Mouse (Mus musculus): ENCODE data around the gene Nmrk1. TPM values are rescaled to one million over a fixed set of nuclear protein-coding genes. Genes with fewer than 3 reads are reported as not detected.

Nmrk1 gene
- polyA plus RNA-seq, 1 experiment from 2014 or later = 12.4 TPM

- ChIA-PET POLR2A (no interaction called here), CTCF (interaction anchor here (2.3 kb wide), 1 partner anchor 9 kb away, joined by 7 read pairs; no protein-coding TSS in a partner anchor)
- no peak for TF ChIP-seq CTCF (IDR thresholded peaks at IDR 0.05)
- DNase-seq (ENCODE audit: low read depth, low spot score) (no peak), ATAC-seq (no peak)
- no peaks in the 10 kb centered on the region for H3K27me3 ChIP-seq
- in situ Hi-C loops (cut with MboI; ENCODE audit: low pct_unique_long_range_greater_than_20kb) = no loop called here
Measured at GRCm38 (mm10) chr19:18614337-18614736, 17.4 kb upstream of the Nmrk1 start.

- in situ Hi-C loops (cut with MboI; ENCODE audit: low pct_unique_long_range_greater_than_20kb) = no loop called here
- no peaks in the 10 kb centered on the region for H3K27me3 ChIP-seq
- ChIA-PET CTCF (no interaction called here), POLR2A (no interaction called here)
- no peak for TF ChIP-seq CTCF (IDR thresholded peaks at IDR 0.05)
- no peak for ATAC-seq
- no peak for DNase-seq (ENCODE audit: low read depth, low spot score)
Measured at GRCm38 (mm10) chr19:18615680-18616240, 16.0 kb upstream of the Nmrk1 start.

GRCm38 (mm10) chr19:18617504-18617903 lies 14.2 kb upstream of the Nmrk1 start:
- in situ Hi-C loops (cut with MboI; ENCODE audit: low pct_unique_long_range_greater_than_20kb) = no loop called here
- no peak for TF ChIP-seq CTCF (IDR thresholded peaks at IDR 0.05)
- no peak for DNase-seq (ENCODE audit: low read depth, low spot score)
- ChIA-PET CTCF (interaction anchor here (0.7 kb wide), 1 partner anchor 14 kb away, joined by 3 read pairs; the partner anchor contains the start of genes Nmrk1 and Ostf1), POLR2A (no interaction called here)
- no peaks in the 10 kb centered on the region for H3K27me3 ChIP-seq
- ATAC-seq = no peak

- ATAC-seq = no peak
- in situ Hi-C loops (cut with MboI; ENCODE audit: low pct_unique_long_range_greater_than_20kb) = no loop called here
- no peak for DNase-seq (ENCODE audit: low read depth, low spot score)
- ChIA-PET CTCF (interaction anchor here (1.2 kb wide), 1 partner anchor 11 kb away, joined by 3 read pairs; no protein-coding TSS in a partner anchor), POLR2A (no interaction called here)
- TF ChIP-seq CTCF (IDR thresholded peaks at IDR 0.05) = no peak
- no peaks in the 10 kb centered on the region for H3K27me3 ChIP-seq
Measured at GRCm38 (mm10) chr19:18619060-18619459, 12.7 kb upstream of the Nmrk1 start.

- POLR2A ChIA-PET = no interaction called here
- TF ChIP-seq CTCF (IDR thresholded peaks at IDR 0.05) = no peak
- H3K27me3 ChIP-seq = no peaks in the 10 kb centered on the region
- in situ Hi-C loops (cut with MboI; ENCODE audit: low pct_unique_long_range_greater_than_20kb) = no loop called here
- ATAC-seq (no peak), DNase-seq (ENCODE audit: low read depth, low spot score) (no peak)
- CTCF ChIA-PET = no interaction called here
Measured at GRCm38 (mm10) chr19:18619691-18620090, 12.1 kb upstream of the Nmrk1 start.

GRCm38 (mm10) chr19:18623894-18624293 lies 7.9 kb upstream of the Nmrk1 start:
- no peaks in the 10 kb centered on the region for H3K27me3 ChIP-seq
- ChIA-PET CTCF (interaction anchor here (0.9 to 2.4 kb wide), 4 partner anchors 10 to 16 kb away, joined by 3 to 7 read pairs (median 6); no protein-coding TSS in a partner anchor), POLR2A (no interaction called here)
- TF ChIP-seq CTCF (IDR thresholded peaks at IDR 0.05) = no peak
- in situ Hi-C loops (cut with MboI; ENCODE audit: low pct_unique_long_range_greater_than_20kb) = no loop called here
- DNase-seq (ENCODE audit: low read depth, low spot score) (no peak), ATAC-seq (no peak)

GRCm38 (mm10) chr19:18629589-18629988 lies 2.2 kb upstream of the Nmrk1 start:
- no peaks in the 10 kb centered on the region for H3K27me3 ChIP-seq
- ChIA-PET POLR2A (no interaction called here), CTCF (no interaction called here)
- TF ChIP-seq CTCF (IDR thresholded peaks at IDR 0.05) = no peak
- in situ Hi-C loops (cut with MboI; ENCODE audit: low pct_unique_long_range_greater_than_20kb) = no loop called here
- DNase-seq (ENCODE audit: low read depth, low spot score) (no peak), ATAC-seq (no peak)

- ATAC-seq (no peak), DNase-seq (ENCODE audit: low read depth, low spot score) (no peak)
- no peaks in the 10 kb centered on the region for H3K27me3 ChIP-seq
- POLR2A ChIA-PET = interaction anchor here (0.7 kb wide), 1 partner anchor 806 kb away, joined by 4 read pairs; no protein-coding TSS in a partner anchor
- in situ Hi-C loops (cut with MboI; ENCODE audit: low pct_unique_long_range_greater_than_20kb) = no loop called here
- no peak for TF ChIP-seq CTCF (IDR thresholded peaks at IDR 0.05)
- CTCF ChIA-PET = interaction anchor here (0.9 to 1.6 kb wide), 2 partner anchors 10 to 11 kb away, joined by 3 to 7 read pairs; no protein-coding TSS in a partner anchor
Measured at GRCm38 (mm10) chr19:18630221-18631119, 1.3 kb upstream of the Nmrk1 start.

- no peak for DNase-seq (ENCODE audit: low read depth, low spot score)
- no peaks in the 10 kb centered on the region for H3K27me3 ChIP-seq
- ATAC-seq = peak; percentile 42
- in situ Hi-C loops (cut with MboI; ENCODE audit: low pct_unique_long_range_greater_than_20kb) = no loop called here
- no peak for TF ChIP-seq CTCF (IDR thresholded peaks at IDR 0.05)
- ChIA-PET CTCF (interaction anchor here (0.9 to 1.6 kb wide), 4 partner anchors 9 to 188 kb away, joined by 3 to 7 read pairs (median 3); no protein-coding TSS in a partner anchor), POLR2A (interaction anchor here (0.7 kb wide), 1 partner anchor 806 kb away, joined by 4 read pairs; no protein-coding TSS in a partner anchor)
Measured at GRCm38 (mm10) chr19:18631161-18631643, 548 bp upstream of the Nmrk1 start.

GRCm38 (mm10) chr19:18632231-18633185 lies 758 bp downstream of the Nmrk1 start:
- no peak for DNase-seq (ENCODE audit: low read depth, low spot score)
- CTCF ChIA-PET = interaction anchor here (0.9 to 1.2 kb wide), 2 partner anchors 15 to 186 kb away, joined by 3 read pairs; no protein-coding TSS in a partner anchor
- H3K27me3 ChIP-seq = no peaks in the 10 kb centered on the region
- no peak for ATAC-seq
- in situ Hi-C loops (cut with MboI; ENCODE audit: low pct_unique_long_range_greater_than_20kb) = no loop called here
- POLR2A ChIA-PET = interaction anchor here (0.6 kb wide), 1 partner anchor 78 kb away, joined by 3 read pairs; no protein-coding TSS in a partner anchor
- no peak for TF ChIP-seq CTCF (IDR thresholded peaks at IDR 0.05)

Data from Patski (cell line).